Mouse (Mus musculus): ENCODE results near the gene Olfr345.

Olfr345 gene

GRCm38 (mm10) chr2:36639741-36640140 lies at the start of gene Olfr345:
TSS of gene Olfr345 (plus strand) at chr2:36640041.
- DNase-seq (ENCODE audit: extremely low read depth, low read depth), result no peak

DNA sequence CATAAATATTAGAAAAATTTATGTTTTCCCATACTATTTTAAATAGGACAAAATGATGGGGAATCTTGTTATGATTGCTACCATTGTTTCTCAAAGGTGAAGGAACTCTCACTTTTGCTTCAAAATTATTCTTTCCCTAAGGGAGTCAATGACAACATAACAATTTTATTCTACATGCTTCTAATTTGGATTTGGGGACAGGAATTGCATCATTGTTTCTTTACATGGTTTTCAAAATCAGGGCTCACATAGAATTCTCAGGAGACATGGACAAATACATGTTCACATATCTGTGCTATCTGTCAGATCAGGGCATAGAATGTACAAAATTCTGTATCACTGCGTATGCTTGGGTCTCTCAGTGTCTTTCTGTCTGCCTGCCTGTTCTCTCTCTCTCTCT lies 45.6 kb downstream of the Olfr345 start, which contains the start of gene Olfr346:
Olfr346 (plus strand) TSS at position 301 of the 400 bp plus-strand sequence.
- no peak for DNase-seq (ENCODE audit: extremely low read depth, low read depth)

All from MEL-GATA-1-ER (cell line).